Mouse (Mus musculus): Measurements from ENCODE around the gene Gm20388.

The Gm20388 gene

GRCm38 (mm10) chr8:120429116-120429515 lies 518.5 kb downstream of the Gm20388 start:
- in situ Hi-C loops (cut with MboI, MseI) = no loop called here

GRCm38 (mm10) chr8:120431042-120431441 lies 520.4 kb downstream of the Gm20388 start:
- in situ Hi-C loops (cut with MboI, MseI) = no loop called here

GRCm38 (mm10) chr8:120432438-120432837 lies 521.8 kb downstream of the Gm20388 start:
- in situ Hi-C loops (cut with MboI, MseI) = no loop called here

- in situ Hi-C loops (cut with MboI, MseI) = no loop called here
Observed at GRCm38 (mm10) chr8:120433143-120433542, 522.5 kb downstream of the Gm20388 start.

- in situ Hi-C loops (cut with MboI, MseI) = no loop called here
Observed at GRCm38 (mm10) chr8:120433734-120434133, 523.1 kb downstream of the Gm20388 start.

- in situ Hi-C loops (cut with MboI, MseI) = no loop called here
Observed at GRCm38 (mm10) chr8:120435781-120436180, 525.1 kb downstream of the Gm20388 start.

GRCm38 (mm10) chr8:120436491-120437030 lies 525.9 kb downstream of the Gm20388 start:
- in situ Hi-C loops (cut with MboI, MseI) = no loop called here

- in situ Hi-C loops (cut with MboI, MseI) = no loop called here
Observed at GRCm38 (mm10) chr8:120437207-120437606, 526.6 kb downstream of the Gm20388 start.

- in situ Hi-C loops (cut with MboI, MseI) = no loop called here
Observed at GRCm38 (mm10) chr8:120437666-120438395, 527.2 kb downstream of the Gm20388 start.

GRCm38 (mm10) chr8:120439309-120439708 lies 528.7 kb downstream of the Gm20388 start:
- in situ Hi-C loops (cut with MboI, MseI) = no loop called here

GRCm38 (mm10) chr8:120440739-120441138 lies 530.1 kb downstream of the Gm20388 start:
- in situ Hi-C loops (cut with MboI, MseI) = no loop called here

GRCm38 (mm10) chr8:120441637-120442036 lies 531.0 kb downstream of the Gm20388 start:
- in situ Hi-C loops (cut with MboI, MseI) = no loop called here

- in situ Hi-C loops (cut with MboI, MseI) = no loop called here
Observed at GRCm38 (mm10) chr8:120442306-120443003, 531.8 kb downstream of the Gm20388 start.

- in situ Hi-C loops (cut with MboI, MseI) = no loop called here
Observed at GRCm38 (mm10) chr8:120445249-120445648, 534.6 kb downstream of the Gm20388 start.

- in situ Hi-C loops (cut with MboI, MseI) = no loop called here
Observed at GRCm38 (mm10) chr8:120448131-120448530, 537.5 kb downstream of the Gm20388 start.

- in situ Hi-C loops (cut with MboI, MseI) = no loop called here
Observed at GRCm38 (mm10) chr8:120449139-120449538, 538.5 kb downstream of the Gm20388 start.

- in situ Hi-C loops (cut with MboI, MseI) = no loop called here
Observed at GRCm38 (mm10) chr8:120449608-120450031, 539.0 kb downstream of the Gm20388 start.

- in situ Hi-C loops (cut with MboI, MseI) = no loop called here
Observed at GRCm38 (mm10) chr8:120452111-120452510, 541.5 kb downstream of the Gm20388 start.

- in situ Hi-C loops (cut with MboI, MseI) = no loop called here
Observed at GRCm38 (mm10) chr8:120454404-120454803, 543.8 kb downstream of the Gm20388 start.

GRCm38 (mm10) chr8:120460375-120460774 lies 549.7 kb downstream of the Gm20388 start:
- in situ Hi-C loops (cut with MboI, MseI) = no loop called here

GRCm38 (mm10) chr8:120462119-120462551 lies 551.5 kb downstream of the Gm20388 start:
- in situ Hi-C loops (cut with MboI, MseI) = no loop called here

GRCm38 (mm10) chr8:120462611-120463010 lies 552.0 kb downstream of the Gm20388 start:
- in situ Hi-C loops (cut with MboI, MseI) = no loop called here

Data from T-helper 1 cell (primary cell).